ENCODE assay signal across 9 mouse cellular contexts in genomic region chr2:18228486-18229062, GRCm38 (mm10).
"Had no signal": no experiment of that assay in that cellular context is flagged by ENCODE, and none has a peak within 500 bp of the region (broad histone marks: within the 10 kb centered on the region; RNA-seq: fewer than 3 reads in every experiment).

No protein-coding gene starts in this region.

- H3K27ac ChIP-seq: liver, embryonic 15.5 days; midbrain, embryonic 15.5 days; neural tube, embryonic 13.5 days had no signal

- DNase-seq: lung, adult 2 months; right cerebral cortex, postnatal 25 days; thymus, postnatal 36 days had no signal

- ATAC-seq: lung, postnatal 0 days; midbrain, embryonic 15.5 days had no signal

- H3K4me3 ChIP-seq: limb, embryonic 10.5 days; liver, embryonic 15.5 days; midbrain, embryonic 15.5 days; neural tube, embryonic 13.5 days had no signal

- H3K36me3 ChIP-seq: limb, embryonic 10.5 days; liver, embryonic 15.5 days; midbrain, embryonic 15.5 days; neural tube, embryonic 13.5 days had no signal

- H3K9ac ChIP-seq: liver, embryonic 15.5 days; midbrain, embryonic 15.5 days; neural tube, embryonic 13.5 days had no signal

- H3K9me3 ChIP-seq: limb, embryonic 10.5 days; liver, embryonic 15.5 days; midbrain, embryonic 15.5 days; neural tube, embryonic 13.5 days had no signal

- H3K27me3 ChIP-seq: liver, embryonic 15.5 days; midbrain, embryonic 15.5 days; neural tube, embryonic 13.5 days had no signal

- H3K4me2 ChIP-seq: liver, embryonic 11.5 days; liver, embryonic 15.5 days; midbrain, embryonic 15.5 days; neural tube, embryonic 13.5 days had no signal
